Mouse (Mus musculus) small intestine, adult 2 months (tissue): ENCODE results near the gene Il1r1. TPM values are rescaled to one million over a fixed set of nuclear protein-coding genes. Genes with fewer than 3 reads are reported as not detected.
"Not testable (repeated sequence)": the region's sequence is repeated elsewhere in the genome, so short reads cannot be mapped to it uniquely, and the experiment has no call there.

Source experiments
- H3K27ac ChIP-seq: fragments of 200-500 bp; 2 replicates; pipeline ENCODE4 v1.5.1; 2012; ENCODE audit warnings: low read depth, low read length, control low read depth, inconsistent platforms; ENCODE audit not compliant: insufficient read depth
- H3K27me3 ChIP-seq: fragments of 200-500 bp; 2 replicates; pipeline ENCODE4 v1.6.1; 2012; ENCODE audit warnings: mild to moderate bottlenecking, moderate library complexity, low read length, inconsistent platforms; ENCODE audit not compliant: control insufficient read depth, insufficient read depth
- H3K36me3 ChIP-seq: fragments of 200-500 bp; 2 replicates; pipeline ENCODE4 v1.6.1; 2012; ENCODE audit warnings: mild to moderate bottlenecking, low read length, control low read depth, inconsistent platforms; ENCODE audit not compliant: control insufficient read depth, insufficient read depth
- H3K4me1 ChIP-seq: fragments of 200-500 bp; 2 replicates; pipeline ENCODE4 v1.6.1; 2012; ENCODE audit warnings: low read length, inconsistent platforms, mixed read lengths; ENCODE audit not compliant: control insufficient read depth, insufficient read depth, insufficient read length
- H3K4me3 ChIP-seq: fragments of 200-500 bp; 2 replicates; pipeline ENCODE4 v1.5.1; 2012; ENCODE audit warnings: low read depth, mild to moderate bottlenecking, control low read depth, inconsistent platforms, low read length, moderate library complexity
- CTCF ChIP-seq: fragments of 200-500 bp; IDR thresholded peaks from 2 replicates; pipeline ENCODE4 v1.5.1; 2012; ENCODE audit warnings: low read depth, mild to moderate bottlenecking, control low read depth, inconsistent platforms, low read length, moderate library complexity, mixed read lengths; ENCODE audit not compliant: insufficient replicate concordance, insufficient read length; ENCODE audit errors: extremely low read depth
- POLR2A ChIP-seq: fragments of 200-500 bp; IDR thresholded peaks from 2 replicates; pipeline ENCODE4 v1.6.1; 2012; ENCODE audit warnings: low read depth, mild to moderate bottlenecking, control low read depth, inconsistent platforms, low read length, moderate library complexity
- WGBS: fragments of 180-500 bp; shearing (Covaris S2); methylation state at CpG from one replicate; pipeline ENCODE4 v1.1.7; 2018; 5-methylcytosine and 5-hydroxymethylcytosine counted together
- polyA plus RNA-seq: library from polyadenylated mRNA; depleted of rRNA; stranded (reverse); fragments of >200 nt; gene quantifications from 2 replicates; pipeline ENCODE4 v1.2.3, GENCODE M21; 2012

The Il1r1 gene
- polyA plus RNA-seq, 1 experiment = 2.8 TPM

DNA sequence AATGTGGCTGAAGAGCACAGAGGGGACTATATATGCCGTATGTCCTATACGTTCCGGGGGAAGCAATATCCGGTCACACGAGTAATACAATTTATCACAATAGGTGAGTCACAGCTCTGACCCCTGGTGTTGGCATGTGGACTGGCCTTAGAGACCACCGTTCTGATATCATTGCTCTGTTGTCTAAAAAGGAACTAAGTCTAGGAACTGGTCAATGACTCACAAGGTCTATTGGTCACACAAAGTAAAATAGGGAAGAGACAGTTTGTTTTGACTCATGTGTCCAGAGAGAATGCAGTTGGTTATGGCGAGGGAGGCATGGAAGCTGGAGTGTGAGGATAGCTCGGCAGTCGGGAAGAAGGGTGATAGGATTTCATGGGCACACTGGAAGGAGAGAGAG lies 69.9 kb downstream of the Il1r1 start:
- TF ChIP-seq CTCF (no peak), POLR2A (no peak)
- H3K36me3 ChIP-seq = no peaks in the 10 kb centered on the region

DNA sequence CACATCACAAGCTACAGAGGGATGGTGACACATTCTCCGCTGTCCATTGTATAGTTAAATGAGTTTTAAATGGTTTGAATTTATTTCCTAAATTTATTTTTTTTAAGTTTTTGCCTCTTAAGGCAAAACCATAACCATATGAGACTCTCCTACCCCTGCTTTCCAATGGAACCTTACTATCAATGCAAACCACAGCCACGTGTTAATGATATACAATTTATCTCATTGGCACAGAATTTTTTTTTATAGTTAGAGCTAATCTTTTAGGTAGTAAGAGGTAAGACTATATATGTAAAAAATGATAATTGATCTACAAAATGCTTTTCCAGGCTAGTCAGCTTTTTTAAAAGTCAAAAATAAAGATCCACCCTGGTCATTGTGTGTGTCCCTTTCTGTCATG lies 73.2 kb downstream of the Il1r1 start:
- H3K36me3 ChIP-seq = no peaks in the 10 kb centered on the region
- H3K27me3 ChIP-seq = no peaks in the 10 kb centered on the region
- H3K4me3 ChIP-seq = no peak overlapping the region
- 80% methylated on average over 2 of the region's 2 CpGs for WGBS
- no peaks in the 10 kb centered on the region for H3K4me1 ChIP-seq
- TF ChIP-seq CTCF (no peak), POLR2A (no peak)
- H3K27ac ChIP-seq = no peak overlapping the region

More for the DNA sequence above, 69.9 kb downstream of the Il1r1 start:
- no peak overlapping the region for H3K27ac ChIP-seq
- no peaks in the 10 kb centered on the region for H3K4me1 ChIP-seq
- no peaks in the 10 kb centered on the region for H3K27me3 ChIP-seq
- WGBS = 82% methylated on average over 9 of the region's 9 CpGs
- H3K4me3 ChIP-seq = no peak overlapping the region

DNA sequence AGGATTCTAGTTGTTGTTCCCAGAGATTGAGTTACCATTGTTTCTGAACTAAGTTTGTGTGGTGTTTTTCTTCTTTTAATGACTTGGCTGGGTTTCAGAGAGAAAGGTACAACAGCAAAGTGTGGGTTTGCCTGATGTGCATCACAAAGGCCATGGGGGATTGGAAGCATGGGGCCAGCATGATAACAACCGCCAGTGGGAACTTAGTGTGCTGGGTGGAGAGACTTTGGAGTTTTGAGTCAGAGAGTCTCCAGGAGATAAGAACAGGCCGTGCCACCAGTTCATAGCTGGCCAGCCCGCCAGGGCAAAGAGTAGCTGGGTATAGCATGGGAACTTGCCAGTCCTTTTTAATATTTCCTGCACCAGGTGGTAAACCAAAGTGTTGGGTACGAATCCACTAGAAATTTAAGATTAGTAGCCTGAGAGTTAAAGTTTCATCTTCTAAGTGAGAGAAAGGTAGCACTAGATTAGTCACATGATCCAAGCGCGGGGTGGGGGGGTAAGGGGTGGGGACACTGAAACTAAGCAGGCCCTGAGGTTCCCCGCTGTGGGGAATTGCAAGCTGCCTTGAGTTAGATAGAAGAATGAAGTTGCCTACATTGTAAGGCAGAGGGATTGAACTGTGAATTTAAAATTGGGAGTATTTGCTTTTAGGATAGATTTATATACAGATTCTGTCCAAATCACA lies 78.4 kb downstream of the Il1r1 start:
- Histone ChIP-seq H3K27ac (no peak overlapping the region), H3K4me1 (no peaks in the 10 kb centered on the region), H3K36me3 (no peaks in the 10 kb centered on the region), H3K27me3 (no peaks in the 10 kb centered on the region), H3K4me3 (no peak overlapping the region)
- 66% methylated on average over 7 of the region's 7 CpGs for WGBS
- no peak for TF ChIP-seq POLR2A
- no peak for TF ChIP-seq CTCF

DNA sequence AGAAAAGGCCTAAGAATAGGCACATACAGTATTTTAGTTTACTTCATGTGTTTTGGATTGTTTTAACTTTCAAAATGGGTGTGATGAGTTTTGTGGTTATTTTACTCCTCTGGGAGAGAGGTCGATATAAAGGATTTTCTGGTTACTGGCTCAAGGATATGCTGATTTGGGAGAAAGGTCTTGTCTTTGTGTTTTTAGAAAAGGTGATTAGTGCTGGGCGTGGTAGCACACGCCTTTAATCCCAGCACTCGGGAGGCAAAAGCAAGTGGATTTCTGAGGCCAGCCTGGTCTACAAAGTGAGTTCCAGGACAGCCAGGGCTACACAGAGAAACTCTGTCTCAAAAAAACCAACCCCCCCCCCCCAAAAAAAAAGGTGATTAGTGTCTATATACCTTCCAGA lies 79.4 kb downstream of the Il1r1 start:
- H3K4me1 ChIP-seq, H3K36me3 ChIP-seq: not testable (repeated sequence)
- WGBS = 66% methylated on average over 4 of the region's 4 CpGs

DNA sequence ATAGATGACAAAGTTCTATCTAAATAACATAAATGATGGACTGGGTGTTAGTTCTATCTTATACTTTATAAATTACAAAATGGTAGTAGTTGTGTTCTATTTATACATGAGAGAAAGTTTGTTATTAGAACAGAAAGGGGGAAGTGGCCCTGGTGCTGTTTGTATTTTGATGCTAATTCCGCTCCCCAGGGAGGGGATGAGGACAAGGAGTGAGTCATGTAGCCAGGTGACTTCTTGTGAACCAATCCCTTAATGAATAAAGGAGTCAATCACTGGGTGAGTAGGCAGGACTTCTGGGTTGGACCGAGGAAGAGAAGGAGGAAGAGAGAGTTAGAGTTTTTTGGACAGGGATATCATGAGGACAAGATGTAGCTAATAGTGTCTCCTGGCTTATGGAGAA lies 81.2 kb downstream of the Il1r1 start:
- H3K4me3 ChIP-seq = no peak overlapping the region
- TF ChIP-seq POLR2A = no peak
- H3K27me3 ChIP-seq = no peaks in the 10 kb centered on the region
- no peak overlapping the region for H3K27ac ChIP-seq
- no peaks in the 10 kb centered on the region for H3K4me1 ChIP-seq
- WGBS = 77% methylated on average over 2 of the region's 2 CpGs
- no peaks in the 10 kb centered on the region for H3K36me3 ChIP-seq

More for the DNA sequence above, 79.4 kb downstream of the Il1r1 start:
- not testable (repeated sequence) for H3K27ac ChIP-seq, H3K4me3 ChIP-seq, H3K27me3 ChIP-seq

DNA sequence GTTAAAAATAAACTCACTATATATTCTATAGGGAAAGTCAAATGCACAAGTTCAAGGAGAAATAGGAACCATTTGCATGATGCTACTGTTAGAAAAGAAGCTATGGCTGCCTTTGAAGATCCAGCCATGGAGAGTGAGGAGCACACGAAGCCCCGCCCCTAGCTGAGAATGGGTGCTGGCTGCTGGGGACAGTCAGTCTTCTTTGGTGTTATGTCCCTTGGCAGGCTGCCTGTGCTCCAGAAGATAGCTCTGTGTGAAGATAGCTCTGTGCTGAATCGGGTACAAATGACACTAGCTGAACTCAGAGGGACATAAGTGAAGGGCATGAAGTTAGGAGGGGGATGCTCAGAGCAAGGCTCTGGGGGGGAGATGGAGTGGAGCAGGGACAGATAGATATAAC lies 86.2 kb downstream of the Il1r1 start:
- TF ChIP-seq CTCF = no peak
- TF ChIP-seq POLR2A = no peak
- no peaks in the 10 kb centered on the region for H3K36me3 ChIP-seq
- H3K4me1 ChIP-seq = no peaks in the 10 kb centered on the region
- H3K27ac ChIP-seq = no peak overlapping the region
- no peak overlapping the region for H3K4me3 ChIP-seq
- no peaks in the 10 kb centered on the region for H3K27me3 ChIP-seq
- WGBS = 78% methylated on average over 3 of the region's 3 CpGs

DNA sequence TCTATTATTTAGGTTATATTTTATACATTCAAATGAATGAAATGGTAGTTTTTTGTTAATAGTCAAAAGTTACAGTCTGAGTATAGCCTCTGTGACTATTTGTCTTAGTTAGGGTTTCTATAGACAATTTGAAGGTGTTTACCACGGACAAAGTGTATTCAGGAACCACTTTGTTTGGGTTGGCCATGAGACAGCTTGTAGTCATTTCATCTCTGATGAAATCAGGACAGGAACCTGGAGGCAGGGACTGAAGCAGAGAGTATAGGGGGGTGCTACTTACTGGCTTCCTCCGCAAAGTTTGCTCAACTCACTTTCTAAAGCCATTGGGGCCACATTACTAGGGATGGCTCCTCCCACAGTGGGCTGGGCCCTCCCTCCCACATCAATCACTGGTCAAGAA lies 86.7 kb downstream of the Il1r1 start:
- H3K4me3 ChIP-seq = no peak overlapping the region
- H3K27ac ChIP-seq = no peak overlapping the region
- no peaks in the 10 kb centered on the region for H3K36me3 ChIP-seq
- 71% methylated on average over 2 of the region's 2 CpGs for WGBS
- TF ChIP-seq POLR2A (no peak), CTCF (no peak)
- H3K4me1 ChIP-seq = no peaks in the 10 kb centered on the region
- no peaks in the 10 kb centered on the region for H3K27me3 ChIP-seq

DNA sequence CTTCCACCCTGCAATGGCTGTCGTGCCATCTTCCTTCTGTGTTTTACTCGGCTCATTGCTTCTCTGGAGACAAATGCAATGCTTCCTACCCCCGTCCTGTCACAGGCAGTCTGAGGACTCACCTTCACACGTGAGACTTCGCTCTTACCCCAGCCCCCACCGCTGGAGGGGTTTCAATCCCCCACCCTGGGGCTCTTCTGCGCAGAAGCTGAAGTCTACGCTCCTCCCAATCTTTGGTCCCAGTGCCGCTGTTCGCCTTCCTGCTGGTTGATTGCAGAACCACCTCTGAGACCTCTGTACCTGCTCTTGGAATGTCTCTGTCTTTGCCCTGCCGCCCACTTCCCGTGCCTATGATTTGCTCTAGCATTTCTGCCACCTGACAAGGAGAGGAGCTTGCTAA lies 89.1 kb downstream of the Il1r1 start:
- 78% methylated on average over 12 of the region's 12 CpGs for WGBS
- H3K4me3 ChIP-seq = no peak overlapping the region
- H3K27ac ChIP-seq = no peak overlapping the region
- H3K27me3 ChIP-seq = no peaks in the 10 kb centered on the region
- H3K36me3 ChIP-seq = no peaks in the 10 kb centered on the region
- TF ChIP-seq POLR2A (no peak), CTCF (no peak)
- no peaks in the 10 kb centered on the region for H3K4me1 ChIP-seq
